Mouse (Mus musculus) embryonic facial prominence, embryonic 15.5 days (tissue): Measurements from ENCODE around the gene Ldb3. TPM values are rescaled to one million over a fixed set of nuclear protein-coding genes. Genes with fewer than 3 reads are reported as not detected.
A peak's percentile ranks its signal among the peaks of the same experiment; 100 is the strongest.

Experiments
- ATAC-seq: fragments of 200-750 bp; cut with Nextera tagmentation; 2 replicates; pipeline ENCODE4 v1.8.0; 2017; ENCODE audit warnings: low read depth, moderate TSS enrichment; ENCODE audit not compliant: insufficient number of reproducible peaks, low FRiP score, low TSS enrichment
- H3K27ac ChIP-seq: fragments of 300-500 bp; sonication (generic); replicated peaks from 2 replicates; pipeline ENCODE4 v1.5.1; 2015; ENCODE audit warnings: mild to moderate bottlenecking, inconsistent platforms
- H3K27me3 ChIP-seq: fragments of 300-500 bp; sonication (generic); 2 replicates; pipeline ENCODE4 v1.6.1; 2015; ENCODE audit warnings: inconsistent platforms
- H3K36me3 ChIP-seq: fragments of 300-500 bp; sonication (generic); 2 replicates; pipeline ENCODE4 v1.6.1; 2015; ENCODE audit warnings: mild to moderate bottlenecking, inconsistent platforms
- H3K4me1 ChIP-seq: fragments of 300-500 bp; sonication (generic); 2 replicates; pipeline ENCODE4 v1.6.1; 2015; ENCODE audit warnings: inconsistent platforms
- H3K4me2 ChIP-seq: fragments of 300-500 bp; sonication (generic); replicated peaks from 2 replicates; pipeline ENCODE4 v1.6.1; 2015; ENCODE audit warnings: mild to moderate bottlenecking, inconsistent platforms
- H3K4me3 ChIP-seq: fragments of 300-500 bp; sonication (generic); replicated peaks from 2 replicates; pipeline ENCODE4 v1.5.1; 2015; ENCODE audit warnings: mild to moderate bottlenecking, inconsistent platforms
- H3K9ac ChIP-seq: fragments of 300-500 bp; sonication (generic); 2 replicates; pipeline ENCODE4 v1.6.1; 2015; ENCODE audit warnings: inconsistent platforms
- H3K9me3 ChIP-seq: fragments of 300-500 bp; sonication (generic); replicated peaks from 2 replicates; pipeline ENCODE4 v1.6.1; 2016; ENCODE audit warnings: inconsistent platforms
- WGBS: fragments of 180-500 bp; shearing (Covaris S2); methylation state at CpG from one replicate; pipeline ENCODE4 v1.1.7; 2015; 5-methylcytosine and 5-hydroxymethylcytosine counted together
- polyA plus RNA-seq: library from polyadenylated mRNA; unstranded; fragments of >200 nt; fragmentation: Nextera tagmentation; extraction: Ambion mirVana; gene quantifications from 2 replicates; pipeline ENCODE4 v1.2.1, GENCODE M21; 2015

The Ldb3 gene
- polyA plus RNA-seq, 1 experiment from 2014 or later, result 25.9 TPM

- no peaks in the 10 kb centered on the region for H3K9me3 ChIP-seq
- WGBS, result 3% methylated on average over 13 of the region's 13 CpGs
- 0 out of 2 replicates have a peak overlapping the region, but pooled peaks have one; percentile 34 for H3K27ac ChIP-seq
- no peak overlapping the region for H3K9ac ChIP-seq
- H3K36me3 ChIP-seq, result no peaks in the 10 kb centered on the region
- H3K4me3 ChIP-seq, result peak overlapping the region; percentile 22
- ATAC-seq, result peak; percentile 24; the same call in 1 of the 2 replicates
- peak overlapping the region; percentile 40 for H3K4me2 ChIP-seq
- peaks cover 14% of the 10 kb centered on the region for H3K27me3 ChIP-seq
- H3K4me1 ChIP-seq, result peaks cover 8% of the 10 kb centered on the region; the same call in 1 of the 2 replicates
Observed at GRCm38 (mm10) chr14:34615082-34615481, 26.6 kb upstream of the Ldb3 start.

GRCm38 (mm10) chr14:34614551-34614950, 26.1 kb upstream of the Ldb3 start:
- H3K27me3 ChIP-seq, result peaks cover 14% of the 10 kb centered on the region
- no peak overlapping the region for H3K9ac ChIP-seq
- WGBS, result 9% methylated on average over 15 of the region's 15 CpGs
- H3K9me3 ChIP-seq, result no peaks in the 10 kb centered on the region
- H3K4me3 ChIP-seq, result peak overlapping the region; percentile 22
- peak overlapping the region; percentile 40 for H3K4me2 ChIP-seq
- H3K36me3 ChIP-seq, result no peaks in the 10 kb centered on the region
- no peak for ATAC-seq
- peaks cover 8% of the 10 kb centered on the region; the same call in 1 of the 2 replicates for H3K4me1 ChIP-seq
- 0 out of 2 replicates have a peak overlapping the region, but pooled peaks have one; percentile 34 for H3K27ac ChIP-seq

GRCm38 (mm10) chr14:34613523-34613922, 25.0 kb upstream of the Ldb3 start:
- peaks cover 8% of the 10 kb centered on the region; the same call in 1 of the 2 replicates for H3K4me1 ChIP-seq
- H3K9me3 ChIP-seq, result no peaks in the 10 kb centered on the region
- H3K27me3 ChIP-seq, result peaks cover 14% of the 10 kb centered on the region
- no peak overlapping the region for H3K27ac ChIP-seq
- no peak overlapping the region for H3K4me2 ChIP-seq
- ATAC-seq, result no peak
- no peaks in the 10 kb centered on the region for H3K36me3 ChIP-seq
- no peak overlapping the region for H3K4me3 ChIP-seq
- H3K9ac ChIP-seq, result no peak overlapping the region
- 46% methylated on average over 6 of the region's 6 CpGs for WGBS

GRCm38 (mm10) chr14:34612222-34612621, 23.7 kb upstream of the Ldb3 start:
- no peak overlapping the region for H3K4me2 ChIP-seq
- H3K36me3 ChIP-seq, result no peaks in the 10 kb centered on the region
- 42% methylated on average over 4 of the region's 4 CpGs for whole genome bisulfite sequencing
- peaks cover 14% of the 10 kb centered on the region for H3K27me3 ChIP-seq
- no peak overlapping the region for H3K9ac ChIP-seq
- no peak overlapping the region for H3K4me3 ChIP-seq
- no peaks in the 10 kb centered on the region for H3K9me3 ChIP-seq
- no peak overlapping the region for H3K27ac ChIP-seq
- no peak for ATAC-seq
- H3K4me1 ChIP-seq, result peaks cover 17% of the 10 kb centered on the region

GRCm38 (mm10) chr14:34611591-34611990, 23.1 kb upstream of the Ldb3 start:
- no peaks in the 10 kb centered on the region for H3K9me3 ChIP-seq
- H3K4me1 ChIP-seq, result peaks cover 20% of the 10 kb centered on the region
- H3K27me3 ChIP-seq, result peaks cover 14% of the 10 kb centered on the region
- no peak for ATAC-seq
- H3K27ac ChIP-seq, result no peak overlapping the region
- H3K9ac ChIP-seq, result no peak overlapping the region
- no peak overlapping the region for H3K4me3 ChIP-seq
- H3K4me2 ChIP-seq, result no peak overlapping the region
- H3K36me3 ChIP-seq, result no peaks in the 10 kb centered on the region
- WGBS, result 71% methylated on average over 4 of the region's 4 CpGs

GRCm38 (mm10) chr14:34601910-34602309, 13.4 kb upstream of the Ldb3 start:
- Histone ChIP-seq H3K9ac (no peak overlapping the region), H3K4me3 (no peak overlapping the region), H3K4me2 (no peak overlapping the region), H3K27ac (no peak overlapping the region), H3K27me3 (no peaks in the 10 kb centered on the region), H3K4me1 (no peaks in the 10 kb centered on the region), H3K36me3 (no peaks in the 10 kb centered on the region), H3K9me3 (no peaks in the 10 kb centered on the region)
- WGBS, result 96% methylated on average over 7 of the region's 7 CpGs
- no peak for ATAC-seq

GRCm38 (mm10) chr14:34599941-34600340, 11.5 kb upstream of the Ldb3 start, which contains the start of gene Opn4:
Gene Opn4 (minus strand): TSS chr14:34600142.
- Histone ChIP-seq H3K9ac (no peak within 1 kb of the TSS), H3K9me3 (no peaks in the 10 kb centered on the region), H3K4me3 (no peak within 1 kb of the TSS), H3K27me3 (no peaks in the 10 kb centered on the region), H3K4me1 (no peaks in the 10 kb centered on the region), H3K36me3 (no peaks in the 10 kb centered on the region), H3K4me2 (no peak within 1 kb of the TSS), H3K27ac (no peak within 1 kb of the TSS)
- ATAC-seq, result no peak
- WGBS, result 85% methylated on average over 8 of the region's 8 CpGs

GRCm38 (mm10) chr14:34595596-34596255, 7.2 kb upstream of the Ldb3 start:
- no peaks in the 10 kb centered on the region for H3K4me1 ChIP-seq
- H3K9ac ChIP-seq, result no peak overlapping the region
- no peak for ATAC-seq
- no peak overlapping the region for H3K4me2 ChIP-seq
- H3K4me3 ChIP-seq, result no peak overlapping the region
- no peaks in the 10 kb centered on the region for H3K27me3 ChIP-seq
- H3K27ac ChIP-seq, result no peak overlapping the region
- WGBS, result 78% methylated on average over 17 of the region's 17 CpGs
- H3K36me3 ChIP-seq, result no peaks in the 10 kb centered on the region
- H3K9me3 ChIP-seq, result no peaks in the 10 kb centered on the region

- Histone ChIP-seq H3K4me3 (no peak overlapping the region), H3K4me2 (no peak overlapping the region), H3K27ac (no peak overlapping the region), H3K9me3 (no peaks in the 10 kb centered on the region), H3K4me1 (no peaks in the 10 kb centered on the region), H3K9ac (no peak overlapping the region), H3K36me3 (no peaks in the 10 kb centered on the region), H3K27me3 (no peaks in the 10 kb centered on the region)
- ATAC-seq, result no peak
- WGBS, result 48% methylated on average over 15 of the region's 15 CpGs
Observed at GRCm38 (mm10) chr14:34591741-34592535, 3.5 kb upstream of the Ldb3 start.

GRCm38 (mm10) chr14:34590743-34591675, 2.5 kb upstream of the Ldb3 start:
- Histone ChIP-seq H3K36me3 (no peaks in the 10 kb centered on the region), H3K27ac (no peak overlapping the region), H3K4me1 (no peaks in the 10 kb centered on the region), H3K27me3 (no peaks in the 10 kb centered on the region), H3K4me2 (no peak overlapping the region), H3K4me3 (no peak overlapping the region), H3K9me3 (no peaks in the 10 kb centered on the region), H3K9ac (no peak overlapping the region)
- ATAC-seq, result no peak
- WGBS, result 61% methylated on average over 24 of the region's 24 CpGs
